Mouse (Mus musculus) liver, embryonic 14.5 days (tissue): ENCODE measurements at regions not wholly inside any gene's neighbourhood (a gene's known extent, or its start where the extent isn't known, plus 50 kb on each side); places are given as distances from the start of the nearest gene placed in this dataset.

Source experiments
- ATAC-seq: fragments of 200-750 bp; cut with Nextera tagmentation; 2 replicates; pipeline ENCODE4 v1.8.0; 2017; ENCODE audit warnings: moderate number of reproducible peaks, mild to moderate bottlenecking, moderate library complexity; ENCODE audit not compliant: insufficient read depth
- DNase-seq, 3 experiments: peaks; one replicate each; pipeline ENCODE4 v3.0.0-alpha.2; 2012 to 2013; ENCODE audit warnings: low read depth in 3 of 3, low spot score in 3 of 3
- H3K27ac ChIP-seq: fragments of 300-500 bp; sonication (generic); 2 replicates; pipeline ENCODE4 v1.5.1; 2014; ENCODE audit warnings: moderate library complexity, mild to moderate bottlenecking, control low read depth, inconsistent platforms
- H3K27me3 ChIP-seq: fragments of 300-500 bp; sonication (generic); 2 replicates; pipeline ENCODE4 v1.6.1; 2014; ENCODE audit warnings: mild to moderate bottlenecking, low read length, moderate library complexity; ENCODE audit not compliant: control insufficient read depth, insufficient read depth
- H3K36me3 ChIP-seq: fragments of 300-500 bp; sonication (generic); replicated peaks from 2 replicates; pipeline ENCODE4 v1.6.1; 2014; ENCODE audit warnings: low read depth; ENCODE audit not compliant: control insufficient read depth, insufficient read depth
- H3K4me1 ChIP-seq, 2 experiments: fragments of 200-500 bp in 1 of 2; fragments of 300-500 bp in 1 of 2; sonication (generic) in 1 of 2; replicated peaks; 2 replicates each; pipeline ENCODE4 v1.6.1; 2012 to 2014; ENCODE audit warnings: antibody characterized with exemption in 1 of 2, inconsistent platforms in 1 of 2, low read length in 1 of 2; ENCODE audit not compliant: control insufficient read depth in 2 of 2, insufficient read depth in 2 of 2
- H3K4me2 ChIP-seq: fragments of 300-500 bp; sonication (generic); 2 replicates; pipeline ENCODE4 v1.6.1; 2014; ENCODE audit warnings: low read depth, mild to moderate bottlenecking, control low read depth, moderate library complexity
- H3K4me3 ChIP-seq, 2 experiments: fragments of 200-500 bp in 1 of 2; fragments of 300-500 bp in 1 of 2; sonication (generic) in 1 of 2; 2 replicates each; pipeline ENCODE4 v1.5.1; 2012 to 2014; ENCODE audit warnings: low read depth in 2 of 2, low read length in 2 of 2, mild to moderate bottlenecking in 2 of 2, control low read depth in 1 of 2, inconsistent platforms in 1 of 2, moderate library complexity in 1 of 2; ENCODE audit not compliant: insufficient read depth in 1 of 2
- H3K9ac ChIP-seq: fragments of 300-500 bp; sonication (generic); replicated peaks from 2 replicates; pipeline ENCODE4 v1.6.1; 2014; ENCODE audit warnings: mild to moderate bottlenecking, control low read depth, moderate library complexity
- H3K9me3 ChIP-seq: fragments of 300-500 bp; sonication (generic); 2 replicates; pipeline ENCODE4 v1.6.1; 2016; ENCODE audit warnings: low read length, mixed read lengths; ENCODE audit not compliant: control insufficient read depth
- CTCF ChIP-seq: IDR thresholded peaks from 2 replicates; pipeline ENCODE4 v1.5.1; 2016; ENCODE audit warnings: antibody characterized with exemption, low read depth, control low read depth
- EP300 ChIP-seq: IDR thresholded peaks from 2 replicates; pipeline ENCODE4 v1.6.1; 2016; ENCODE audit warnings: antibody characterized with exemption, low read depth
- WGBS: fragments of 180-500 bp; shearing (Covaris S2); extraction: QIAGEN DNeasy Blood & Tissue Kit; methylation state at CpG from one replicate; pipeline ENCODE4 v1.1.7; 2014; ENCODE audit not compliant: insufficient replicate concordance; 5-methylcytosine and 5-hydroxymethylcytosine counted together

DNA sequence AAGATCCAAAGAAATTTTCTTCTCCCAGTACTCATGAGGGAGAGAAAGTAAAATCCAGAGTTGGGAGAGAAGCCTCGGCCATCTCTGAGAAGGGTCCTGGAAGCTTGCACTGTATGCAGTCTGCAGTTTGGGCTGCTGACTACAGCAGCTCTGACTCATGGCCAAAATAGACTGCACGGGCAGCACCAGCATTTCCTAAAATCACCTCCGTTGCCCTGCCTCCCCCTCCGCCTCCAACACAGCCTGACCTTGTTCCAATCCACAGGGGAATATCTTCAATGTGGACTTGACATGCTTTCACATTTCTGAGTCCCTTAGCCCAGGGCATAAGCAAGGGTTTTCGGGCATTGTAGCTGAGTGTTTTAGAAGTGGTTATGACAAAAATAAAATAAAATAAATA is 441.3 kb downstream of the Nr2f2 start:
- TF ChIP-seq CTCF: no peak
- no peak for TF ChIP-seq EP300
- H3K4me2 ChIP-seq: no peak overlapping the region
- no peak overlapping the region for H3K4me3 ChIP-seq
- no peaks in the 10 kb centered on the region for H3K9me3 ChIP-seq
- 70% methylated on average over 5 of the region's 5 CpGs for WGBS
- H3K27me3 ChIP-seq: no peaks in the 10 kb centered on the region
- no peak overlapping the region for H3K9ac ChIP-seq
- no peaks in the 10 kb centered on the region for H3K4me1 ChIP-seq
- ATAC-seq (no peak), DNase-seq (no peak)
- no peaks in the 10 kb centered on the region for H3K36me3 ChIP-seq
- no peak overlapping the region for H3K27ac ChIP-seq

DNA sequence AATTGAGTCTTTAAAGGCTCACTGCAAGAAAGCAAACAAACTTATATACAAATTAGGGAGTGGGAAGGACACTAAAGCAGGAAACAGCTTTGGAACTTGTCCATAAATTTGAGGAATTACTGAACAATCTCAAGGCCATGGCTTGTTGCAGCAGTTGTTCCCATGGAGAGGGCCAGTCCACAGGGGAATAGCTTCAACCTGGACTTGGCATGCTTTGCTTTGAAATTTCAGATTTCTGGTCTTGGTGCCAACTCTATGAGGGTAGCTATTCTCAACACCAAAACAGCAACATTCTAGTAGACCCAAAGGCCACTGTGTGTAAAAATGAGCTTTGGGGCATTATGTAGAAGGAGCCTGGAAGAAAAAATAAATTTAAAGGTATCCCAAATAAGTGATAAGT is 442.0 kb downstream of the Nr2f2 start:
- TF ChIP-seq CTCF (no peak), EP300 (no peak)
- Histone ChIP-seq H3K36me3 (no peaks in the 10 kb centered on the region), H3K27ac (no peak overlapping the region), H3K9me3 (no peaks in the 10 kb centered on the region), H3K9ac (no peak overlapping the region), H3K4me2 (no peak overlapping the region), H3K4me3 (no peak overlapping the region), H3K27me3 (no peaks in the 10 kb centered on the region), H3K4me1 (no peaks in the 10 kb centered on the region)
- no peak for ATAC-seq
- DNase-seq: no peak

DNA sequence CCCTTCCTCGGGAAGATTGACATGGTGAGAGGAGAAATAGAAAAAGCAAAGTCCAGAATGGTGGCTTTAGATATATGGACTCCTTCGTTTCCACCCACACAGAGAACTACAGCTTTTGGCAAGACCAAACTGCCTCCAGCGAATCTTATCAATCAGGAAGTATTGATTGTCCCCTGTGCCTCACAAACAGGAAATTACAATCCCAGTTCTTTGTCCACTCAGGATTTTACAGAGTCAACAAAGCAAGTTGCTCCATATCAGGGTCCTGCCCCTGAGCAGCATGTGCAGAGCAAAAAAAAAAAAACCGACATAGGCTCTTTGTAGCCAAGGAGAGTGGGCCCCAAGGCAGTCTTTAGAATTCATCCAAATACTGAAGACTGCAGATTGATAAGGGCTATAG is 454.8 kb downstream of the Nr2f2 start:
- ATAC-seq (no peak), DNase-seq (no peak)
- Histone ChIP-seq H3K4me2 (no peak overlapping the region), H3K4me3 (no peak overlapping the region), H3K36me3 (no peaks in the 10 kb centered on the region), H3K27me3 (no peaks in the 10 kb centered on the region), H3K9me3 (no peaks in the 10 kb centered on the region), H3K9ac (no peak overlapping the region), H3K27ac (no peak overlapping the region), H3K4me1 (0 out of 4 replicates have a peak, but pooled peaks cover 0 to 4% of the 10 kb centered on the region in 2 experiments)
- TF ChIP-seq CTCF: no peak
- TF ChIP-seq EP300: no peak
- 20% methylated on average over 4 of the region's 4 CpGs for WGBS

DNA sequence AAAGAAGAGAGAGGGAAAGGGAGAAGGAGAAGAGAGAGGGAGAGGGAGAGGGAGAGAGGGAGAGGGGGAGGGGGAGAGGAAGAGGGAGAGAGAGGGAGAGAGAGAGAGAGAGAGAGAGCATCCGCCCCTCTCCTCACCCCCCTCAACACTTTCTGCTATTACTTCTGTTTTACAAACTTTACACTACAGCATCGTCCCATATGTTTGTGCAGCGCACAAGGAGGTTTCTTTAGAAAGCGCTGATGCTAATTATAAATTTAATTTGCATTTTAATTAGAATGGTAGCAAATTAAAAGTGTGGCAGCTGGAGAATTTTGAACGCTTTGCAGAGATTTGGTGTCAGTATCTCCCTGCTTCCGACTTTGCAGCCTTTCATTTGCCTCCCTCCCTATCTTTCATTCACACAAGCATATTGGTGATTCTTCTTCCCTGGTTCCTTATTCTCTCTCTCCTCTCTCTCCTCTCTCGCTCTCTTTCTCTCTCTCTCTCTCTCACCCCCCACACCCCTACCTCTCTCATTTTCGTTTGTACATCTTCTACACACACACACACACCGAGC is 476.0 kb downstream of the Nr2f2 start:
- no peaks in the 10 kb centered on the region for H3K9me3 ChIP-seq
- H3K9ac ChIP-seq: no peak overlapping the region
- H3K27ac ChIP-seq: no peak overlapping the region
- DNase-seq (no peak), ATAC-seq (no peak)
- 54% methylated on average over 9 of the region's 9 CpGs for WGBS
- H3K27me3 ChIP-seq: no peaks in the 10 kb centered on the region
- H3K4me2 ChIP-seq: no peak overlapping the region
- H3K4me3 ChIP-seq: no peak overlapping the region
- H3K36me3 ChIP-seq: no peaks in the 10 kb centered on the region
- no peaks in the 10 kb centered on the region for H3K4me1 ChIP-seq
- TF ChIP-seq EP300 (no peak), CTCF (no peak)

DNA sequence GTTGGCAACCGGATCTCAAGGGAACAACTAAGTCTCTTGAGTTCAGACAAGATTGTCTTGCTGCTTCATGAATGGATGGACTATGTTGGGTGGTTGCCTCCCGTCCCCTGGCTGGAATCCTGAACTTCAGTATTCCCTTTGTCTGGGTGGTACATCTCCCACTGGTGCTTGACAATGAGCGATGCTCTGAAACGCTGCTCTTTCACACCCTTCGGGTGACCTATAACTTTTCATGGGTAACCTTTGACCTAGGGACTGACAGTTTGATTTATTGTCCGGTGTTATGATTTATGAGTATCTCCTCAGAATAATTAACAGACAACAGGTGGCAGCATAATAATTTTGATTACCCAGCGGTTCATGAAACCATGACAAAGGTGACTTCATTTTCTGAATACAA is 478.3 kb downstream of the Nr2f2 start:
- DNase-seq (no peak), ATAC-seq (no peak)
- H3K4me3 ChIP-seq: no peak overlapping the region
- no peak overlapping the region for H3K27ac ChIP-seq
- no peak for TF ChIP-seq EP300
- no peak for TF ChIP-seq CTCF
- no peaks in the 10 kb centered on the region for H3K4me1 ChIP-seq
- 74% methylated on average over 7 of the region's 7 CpGs for WGBS
- H3K27me3 ChIP-seq: no peaks in the 10 kb centered on the region
- no peaks in the 10 kb centered on the region for H3K9me3 ChIP-seq
- H3K4me2 ChIP-seq: no peak overlapping the region
- H3K36me3 ChIP-seq: no peaks in the 10 kb centered on the region
- H3K9ac ChIP-seq: no peak overlapping the region
